Mouse (Mus musculus) megakaryocyte-erythroid progenitor cell, adult 5-6 weeks (primary cell): ENCODE data around the gene Sap25. TPM values are rescaled to one million over a fixed set of nuclear protein-coding genes. Genes with fewer than 3 reads are reported as not detected.
A peak's percentile ranks its signal among the peaks of the same experiment; 100 is the strongest.

Source experiments
- ATAC-seq: replicated peaks from 2 replicates; pipeline ENCODE4 v1.8.0; 2016; ENCODE audit warnings: mild to moderate bottlenecking, inconsistent platforms; ENCODE audit not compliant: severe bottlenecking, poor library complexity, low FRiP score, low TSS enrichment
- total RNA-seq, 2 experiments: library from RNA; stranded (forward) in 1 of 2; stranded (reverse) in 1 of 2; fragments of 200-1000, 215-1000 nt in 1 of 2; fragments of >200 nt in 1 of 2; fragmentation: Nextera tagmentation in 1 of 2; gene quantifications; 2 replicates each; pipeline ENCODE4 v1.2.3; 2014 to 2017

Gene Sap25
- total RNA-seq, 2 experiments from 2014 or later = 12.9 to 69.9 TPM

DNA sequence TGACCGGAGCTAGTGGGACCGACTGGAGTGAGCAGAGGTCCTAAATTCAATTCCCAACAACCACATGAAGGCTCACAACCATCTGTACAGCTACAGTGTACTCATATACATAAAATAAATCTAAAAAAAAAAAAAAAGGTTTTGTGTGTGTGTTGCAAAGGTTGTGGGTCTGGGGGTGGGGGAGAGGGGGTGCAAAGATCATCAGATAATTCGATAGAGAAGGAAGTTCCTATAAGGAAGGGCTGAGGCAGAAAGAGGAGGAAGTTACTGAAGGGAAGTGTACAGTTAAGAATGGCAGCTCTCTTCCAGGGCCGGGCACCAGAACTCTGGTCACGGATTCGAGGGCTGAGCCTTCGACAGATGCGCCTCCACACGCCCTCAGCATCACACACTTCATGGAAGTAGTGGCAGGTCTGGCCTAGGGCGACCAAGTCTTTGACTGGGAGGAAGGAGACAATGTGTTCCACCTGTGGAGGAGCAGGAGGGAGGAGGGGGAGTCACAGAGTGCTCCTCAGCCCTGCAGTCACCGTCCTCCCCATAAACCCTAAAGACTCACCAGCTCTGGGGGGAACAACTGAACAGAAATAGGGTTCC is 17.1 kb upstream of the Sap25 start:
- no peak for ATAC-seq

DNA sequence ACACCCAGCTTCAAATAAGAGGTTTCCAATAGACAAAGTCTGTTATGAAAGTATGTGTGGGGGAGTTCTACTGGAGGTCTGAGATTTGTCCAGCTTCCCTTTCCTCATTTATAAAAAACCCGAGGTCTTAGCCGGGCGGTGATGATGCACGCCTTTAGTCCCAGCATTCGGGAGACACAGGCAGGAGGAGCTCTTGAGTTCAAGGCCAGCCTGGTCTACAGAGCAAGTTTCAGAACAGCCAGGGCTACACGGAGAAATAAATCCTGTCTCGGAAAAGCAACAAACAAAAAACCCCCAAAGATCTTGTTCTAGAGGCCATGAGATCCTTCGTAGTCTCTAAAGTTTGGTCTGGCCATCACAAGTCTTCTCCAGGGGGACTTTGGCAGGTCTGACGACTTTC is 13.1 kb upstream of the Sap25 start:
- no peak for ATAC-seq

DNA sequence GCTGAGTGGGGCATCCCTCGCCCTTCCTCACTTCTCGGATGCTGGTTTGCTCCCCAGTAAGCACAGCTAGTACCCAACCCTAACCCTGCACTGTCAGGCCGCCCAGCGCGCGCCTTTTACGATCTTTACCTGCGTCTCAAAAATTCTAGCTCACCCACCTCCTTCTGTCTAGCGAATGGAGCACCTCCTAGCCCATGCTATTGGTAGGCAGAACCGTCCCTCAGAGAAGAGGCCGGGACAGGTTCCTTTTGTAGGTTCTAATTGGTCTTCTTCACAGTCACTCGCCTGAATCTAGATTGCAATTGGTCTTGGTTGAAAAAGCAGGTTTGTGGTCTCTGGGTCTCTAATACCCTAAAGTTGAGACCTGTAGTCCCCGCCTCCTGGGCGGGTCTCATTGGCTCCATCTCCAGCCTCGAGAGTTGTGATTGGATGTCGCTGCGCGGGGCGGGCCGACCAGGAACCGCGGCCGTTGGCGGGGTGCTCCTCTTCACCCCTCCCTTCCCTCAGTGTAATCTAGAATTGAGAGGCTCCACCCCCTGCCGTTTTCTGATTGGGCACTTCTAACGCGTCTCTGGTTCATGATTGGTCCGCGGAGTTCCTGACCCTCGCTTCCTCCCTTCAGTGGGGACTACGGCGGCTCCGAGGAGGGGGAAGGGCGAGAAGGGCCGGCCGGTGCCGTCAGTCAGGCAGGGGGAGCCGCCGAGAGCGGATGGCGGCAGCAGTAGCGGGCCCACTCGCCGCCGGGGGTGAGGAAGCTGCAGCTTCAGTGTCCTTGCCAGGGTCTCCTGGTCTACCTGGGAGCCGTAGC is 12.4 kb upstream of the Sap25 start, which contains the start of the genes Fbxo24, Lrch4 and Gm20605:
Fbxo24 (minus strand) TSS at position 505 of the 808 bp plus-strand sequence.
Lrch4 (plus strand) TSS at position 624 of the 808 bp plus-strand sequence.
Gm20605 (plus strand) TSS at position 678 of the 808 bp plus-strand sequence.
- peak; percentile 89 for ATAC-seq

DNA sequence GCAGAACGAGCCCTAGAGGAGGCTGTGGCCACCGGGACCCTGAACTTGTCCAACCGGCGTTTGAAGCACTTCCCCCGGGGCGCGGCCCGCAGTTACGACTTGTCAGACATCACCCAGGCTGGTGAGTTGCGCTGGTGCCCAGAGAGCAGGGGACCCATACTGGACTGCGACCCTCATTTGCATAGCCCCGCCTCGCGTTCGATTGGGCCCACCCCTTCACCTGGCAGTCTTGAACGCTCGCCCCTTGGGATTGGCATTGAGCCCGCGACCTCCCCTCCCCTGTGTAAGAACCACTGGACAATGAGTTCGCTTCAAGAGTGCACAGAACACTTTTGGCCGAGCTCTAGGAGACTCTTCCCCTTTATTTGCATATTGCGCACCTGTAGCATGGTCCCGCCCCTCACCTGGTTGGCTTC is 11.8 kb upstream of the Sap25 start:
- ATAC-seq = peak; percentile 5; the same call in 1 of the 2 replicates

DNA sequence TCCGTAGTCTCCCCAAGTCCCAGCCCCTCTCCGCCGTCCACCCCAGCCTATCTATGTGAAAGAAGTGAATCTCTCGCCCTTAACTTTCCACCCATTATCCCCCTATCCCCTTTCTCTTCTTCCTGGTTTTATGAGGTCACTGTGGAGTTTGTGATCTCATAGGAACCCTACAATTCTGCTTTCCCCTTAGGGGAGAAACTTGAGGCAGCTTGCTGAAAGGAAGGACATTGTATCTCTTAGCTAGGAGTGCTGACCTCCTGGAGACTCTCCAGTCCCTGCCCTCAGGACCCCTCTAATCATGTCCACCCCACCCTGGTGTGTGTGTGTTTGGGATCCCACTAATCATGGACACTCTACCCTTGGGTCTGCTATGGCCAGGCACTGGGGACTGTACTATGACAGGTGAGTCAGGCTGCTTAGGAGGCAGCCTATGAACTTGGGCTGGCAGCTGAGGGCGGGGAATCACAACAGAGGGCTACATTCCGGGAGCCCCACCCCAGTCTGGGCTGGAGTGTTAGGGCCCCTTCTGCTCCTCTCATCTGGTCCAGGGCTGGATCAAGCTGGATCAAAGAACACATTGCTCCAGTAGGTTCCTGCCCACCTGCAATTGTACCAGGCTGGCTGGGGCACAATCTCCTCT is 11.1 kb upstream of the Sap25 start:
- ATAC-seq = no peak

DNA sequence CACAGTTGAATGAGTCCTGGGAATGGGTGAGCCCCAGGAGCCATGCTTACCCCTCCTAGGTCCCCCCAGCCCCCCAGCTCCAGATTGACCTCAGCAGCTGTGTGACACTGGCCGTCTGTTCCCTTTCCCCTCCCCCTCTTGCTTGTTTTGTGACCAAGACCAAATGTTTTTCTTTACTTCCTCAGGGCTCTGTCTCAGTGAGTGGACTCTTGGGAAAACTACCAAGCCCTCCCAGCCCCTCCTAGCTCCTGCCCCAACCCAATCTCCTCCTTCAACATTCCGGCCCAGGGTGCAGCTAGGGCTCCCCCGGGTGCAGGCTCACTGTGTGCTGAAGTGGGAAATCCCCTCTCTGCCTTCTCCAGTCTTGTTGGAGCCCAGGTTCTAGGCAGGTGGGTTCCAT is 10.5 kb upstream of the Sap25 start:
- ATAC-seq = no peak

DNA sequence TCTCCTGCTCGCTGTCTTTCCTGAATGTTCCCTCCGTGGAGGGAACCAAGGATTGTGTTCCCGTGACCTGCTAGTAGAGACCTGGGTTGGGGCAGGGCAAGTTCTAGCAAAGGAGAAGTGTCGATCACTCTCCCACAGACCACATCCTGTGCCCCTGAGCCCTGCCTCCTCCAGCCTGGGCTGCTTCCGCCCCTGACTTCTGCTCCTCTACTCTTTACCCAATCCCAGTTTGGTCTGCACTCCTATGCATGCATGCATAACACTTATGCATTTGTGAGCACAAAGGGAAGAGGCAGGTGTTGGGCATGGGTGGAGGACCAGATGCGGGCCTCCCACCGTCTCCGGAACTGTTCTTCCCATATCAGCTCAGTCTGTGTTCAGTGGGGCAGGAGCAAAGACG is 10.0 kb upstream of the Sap25 start:
- ATAC-seq = no peak

DNA sequence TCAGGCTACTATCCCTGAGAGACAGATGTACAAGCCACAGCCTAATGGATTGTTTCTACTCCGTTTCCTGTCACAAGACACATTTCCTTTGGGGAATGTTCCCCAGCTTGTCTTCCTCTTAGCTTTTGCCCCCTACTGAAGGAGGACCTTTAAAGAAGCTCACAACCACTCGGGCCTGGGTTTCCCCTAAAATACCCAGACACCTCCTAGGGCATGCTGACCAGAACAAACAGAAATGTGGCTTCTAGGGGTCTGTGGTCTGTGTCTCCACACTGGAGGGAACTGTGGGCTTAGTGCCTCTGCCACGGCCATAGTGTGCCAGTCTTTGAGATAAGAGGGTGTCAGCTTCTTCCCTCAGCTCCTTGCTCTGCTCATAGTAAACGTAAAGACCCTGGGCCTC is 9.5 kb upstream of the Sap25 start:
- ATAC-seq = no peak

DNA sequence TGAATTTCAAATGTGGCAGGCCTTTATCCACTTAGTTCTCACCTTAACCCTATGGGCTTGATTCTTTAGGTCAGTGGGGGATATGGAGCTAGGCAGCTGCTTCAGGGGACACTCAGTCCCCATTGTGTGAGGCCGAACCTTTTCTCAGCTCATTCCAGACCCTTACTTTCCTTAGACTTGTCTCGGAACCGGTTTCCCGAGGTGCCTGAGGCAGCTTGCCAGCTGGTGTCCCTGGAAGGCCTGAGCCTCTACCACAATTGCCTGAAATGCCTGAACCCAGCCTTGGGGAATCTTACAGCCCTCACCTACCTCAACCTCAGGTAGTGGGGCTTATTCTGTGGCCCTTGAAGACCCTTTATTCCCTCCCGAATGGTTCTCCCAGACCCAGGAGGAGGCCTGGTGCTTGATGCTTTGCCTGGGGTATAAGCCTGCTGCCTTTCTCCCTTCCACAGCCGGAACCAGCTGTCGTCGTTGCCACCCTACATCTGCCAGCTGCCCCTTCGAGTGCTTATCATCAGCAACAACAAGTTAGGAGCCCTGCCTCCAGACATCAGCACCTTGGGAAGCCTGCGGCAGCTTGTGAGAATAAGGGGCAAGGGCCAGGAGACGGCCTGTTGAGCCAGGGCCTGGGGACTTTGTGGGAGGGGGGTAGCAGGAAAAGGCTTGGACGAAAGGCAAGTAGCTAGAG is 7.6 kb upstream of the Sap25 start:
- no peak for ATAC-seq

DNA sequence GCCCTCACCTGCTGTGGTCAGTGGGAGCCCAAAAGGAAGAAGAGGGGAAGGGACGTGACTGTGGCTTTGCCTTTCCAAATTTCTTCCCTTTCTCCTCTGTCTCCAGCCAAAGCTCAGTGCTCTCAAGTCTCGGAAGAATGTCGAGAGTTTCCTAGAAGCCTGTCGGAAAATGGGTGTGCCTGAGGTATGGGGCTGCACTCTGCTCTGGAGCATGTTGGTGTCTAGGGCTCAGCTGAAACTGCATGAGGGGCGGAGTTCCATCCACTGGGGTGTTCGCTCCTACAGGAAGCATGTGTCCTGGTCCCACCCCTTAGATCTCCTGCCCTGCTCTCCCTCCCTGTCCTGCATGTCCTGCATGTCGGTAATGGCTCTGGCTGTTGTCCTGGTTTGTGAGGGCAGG is 1.7 kb upstream of the Sap25 start:
- no peak for ATAC-seq

DNA sequence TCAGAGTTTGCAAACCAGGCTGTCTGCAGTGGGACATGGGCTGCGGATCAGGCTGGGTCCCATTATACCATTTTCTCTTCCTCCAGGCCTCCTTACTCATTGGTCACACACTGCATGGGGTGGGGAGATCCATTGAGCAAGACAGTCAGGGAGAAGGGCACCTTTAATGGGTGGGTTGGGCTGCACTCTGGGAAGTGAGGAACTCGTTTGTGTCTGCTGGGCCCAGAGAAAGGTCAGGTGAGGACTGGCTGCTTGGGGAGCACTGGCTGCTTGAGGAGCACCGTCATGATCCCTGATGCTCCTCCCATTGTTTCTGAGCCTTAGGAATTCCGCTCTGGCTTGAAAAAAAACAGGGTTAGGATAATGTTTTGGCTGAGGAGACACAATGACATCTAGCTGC is 1.8 kb downstream of the Sap25 start:
- no peak for ATAC-seq

DNA sequence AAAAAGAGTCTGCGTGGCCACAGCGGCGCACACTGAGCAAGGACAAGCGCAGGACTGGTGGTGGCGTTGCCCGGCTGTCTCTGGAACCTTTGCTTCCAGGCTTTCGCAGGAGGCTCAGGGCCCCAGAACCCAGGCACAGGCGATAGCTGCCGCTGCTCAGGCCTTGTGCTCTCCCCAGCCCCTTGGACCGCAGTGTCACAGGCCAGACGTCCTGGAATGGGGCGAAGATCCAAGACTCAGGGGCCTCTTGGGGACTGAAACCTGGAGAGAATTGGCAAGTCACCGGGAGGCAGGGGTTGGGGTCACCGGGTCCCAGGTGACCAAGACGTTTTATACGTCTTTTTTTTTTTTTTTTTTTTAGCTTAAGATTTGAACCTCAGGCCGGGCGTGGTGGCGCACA is 3.4 kb downstream of the Sap25 start:
- no peak for ATAC-seq

DNA sequence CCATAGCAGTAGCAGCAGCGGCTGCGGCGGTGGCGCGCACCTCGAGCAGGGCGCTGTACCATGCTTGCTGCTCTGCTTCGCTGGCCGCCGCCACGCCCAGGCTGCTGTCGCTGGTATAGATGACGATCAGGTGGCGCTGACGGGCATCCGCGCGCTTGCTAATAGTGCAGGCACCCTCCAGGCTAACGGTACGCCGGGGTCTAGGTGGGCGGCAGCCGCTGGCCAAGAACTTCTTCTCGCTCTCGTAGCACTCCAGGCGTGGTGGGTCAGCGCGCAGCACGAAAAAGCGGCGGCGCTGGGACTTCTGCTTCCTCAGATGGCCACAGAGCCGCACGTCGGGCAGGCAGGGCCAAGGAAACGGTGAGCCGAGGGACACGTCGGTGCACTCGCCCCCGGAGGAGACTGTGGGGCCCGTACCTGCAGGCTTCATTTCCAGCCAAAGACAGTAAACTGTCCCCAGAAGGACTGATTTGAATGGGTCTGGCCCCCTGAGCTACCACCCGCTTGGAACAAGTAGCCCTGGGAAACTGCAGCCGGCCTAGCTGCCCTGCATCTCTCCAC is 4.0 kb downstream of the Sap25 start:
- ATAC-seq = peak; percentile 60

DNA sequence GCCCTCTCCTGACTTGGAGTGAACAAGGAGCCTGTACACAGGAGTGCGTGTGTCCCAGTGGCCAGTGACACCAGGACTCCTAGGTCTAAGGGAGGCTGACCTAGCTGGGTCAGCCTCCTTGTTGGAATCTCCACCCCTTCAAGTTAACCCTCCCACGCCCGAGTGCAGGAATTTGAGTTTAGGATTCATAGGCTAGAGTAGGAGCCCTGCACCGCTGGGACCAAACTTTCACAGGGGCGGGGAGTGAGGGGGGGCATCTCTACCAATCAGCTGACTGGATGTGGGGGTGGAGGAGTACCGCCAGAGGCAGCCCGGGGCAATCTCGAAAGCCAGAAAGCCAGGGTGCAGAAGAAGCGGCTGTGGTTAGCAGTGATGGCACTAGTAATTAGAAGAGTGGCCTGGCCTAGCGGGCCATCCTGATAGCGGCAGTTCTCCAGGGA is 4.5 kb downstream of the Sap25 start, which contains the start of gene Irs3:
Irs3 (minus strand) TSS at position 63 of the 440 bp plus-strand sequence.
- ATAC-seq = peak; percentile 62

DNA sequence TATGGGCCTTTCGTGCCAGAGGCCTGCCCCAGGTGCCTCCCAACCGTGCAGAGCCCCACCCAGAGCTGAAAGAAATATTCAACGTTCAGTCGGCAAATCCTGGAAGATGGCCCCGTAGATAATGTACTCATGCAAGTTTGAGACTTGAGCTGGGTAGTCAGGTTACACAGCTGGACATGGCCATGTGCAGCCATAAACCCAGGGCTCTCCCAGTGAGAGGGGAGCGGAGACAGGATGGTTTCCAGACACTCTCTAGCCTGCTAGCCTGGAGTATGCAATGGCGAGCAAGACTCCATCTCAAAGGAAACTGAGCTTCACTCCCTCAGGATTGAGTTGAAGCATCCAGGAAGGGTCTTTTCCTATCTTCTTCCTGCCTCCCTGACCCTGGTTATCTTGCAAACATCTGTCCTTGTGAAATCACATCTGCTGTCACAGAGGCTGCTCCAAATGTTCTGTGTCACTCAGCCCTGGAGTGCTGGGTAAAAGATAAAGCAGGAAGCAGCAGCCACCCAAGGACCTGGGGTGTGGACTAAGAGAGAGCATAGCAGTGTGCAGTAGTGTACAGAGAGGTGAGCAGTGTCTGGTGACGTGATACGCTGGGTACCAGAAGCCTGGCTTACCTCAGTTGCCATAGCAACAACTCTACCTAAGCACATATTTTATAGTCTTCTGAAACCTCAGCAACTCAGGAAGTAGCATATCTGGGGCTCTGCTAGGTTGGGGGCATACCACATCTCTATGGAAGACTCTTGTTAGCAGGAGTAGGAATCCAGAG is 6.9 kb downstream of the Sap25 start:
- peak; percentile 27 for ATAC-seq

DNA sequence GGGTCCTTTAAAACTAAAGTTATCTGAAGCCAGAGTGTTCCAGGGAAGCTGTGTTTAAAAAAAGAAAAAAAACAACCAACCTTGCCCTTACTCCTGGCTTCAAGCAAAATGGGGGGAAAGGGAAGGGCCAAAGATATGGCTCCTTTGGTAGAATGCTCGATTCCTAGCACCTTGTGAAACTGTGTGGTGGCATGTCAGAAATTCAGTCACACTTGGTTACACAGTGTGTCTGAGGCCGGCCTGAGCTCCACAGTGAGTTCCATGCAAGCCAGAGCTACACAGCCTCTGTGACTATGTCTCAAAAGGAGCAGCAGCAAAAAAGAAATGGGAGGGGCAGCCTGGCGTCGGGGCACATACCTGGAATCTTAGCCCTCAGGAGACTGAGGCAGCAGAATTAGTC is 8.1 kb downstream of the Sap25 start:
- ATAC-seq = no peak

DNA sequence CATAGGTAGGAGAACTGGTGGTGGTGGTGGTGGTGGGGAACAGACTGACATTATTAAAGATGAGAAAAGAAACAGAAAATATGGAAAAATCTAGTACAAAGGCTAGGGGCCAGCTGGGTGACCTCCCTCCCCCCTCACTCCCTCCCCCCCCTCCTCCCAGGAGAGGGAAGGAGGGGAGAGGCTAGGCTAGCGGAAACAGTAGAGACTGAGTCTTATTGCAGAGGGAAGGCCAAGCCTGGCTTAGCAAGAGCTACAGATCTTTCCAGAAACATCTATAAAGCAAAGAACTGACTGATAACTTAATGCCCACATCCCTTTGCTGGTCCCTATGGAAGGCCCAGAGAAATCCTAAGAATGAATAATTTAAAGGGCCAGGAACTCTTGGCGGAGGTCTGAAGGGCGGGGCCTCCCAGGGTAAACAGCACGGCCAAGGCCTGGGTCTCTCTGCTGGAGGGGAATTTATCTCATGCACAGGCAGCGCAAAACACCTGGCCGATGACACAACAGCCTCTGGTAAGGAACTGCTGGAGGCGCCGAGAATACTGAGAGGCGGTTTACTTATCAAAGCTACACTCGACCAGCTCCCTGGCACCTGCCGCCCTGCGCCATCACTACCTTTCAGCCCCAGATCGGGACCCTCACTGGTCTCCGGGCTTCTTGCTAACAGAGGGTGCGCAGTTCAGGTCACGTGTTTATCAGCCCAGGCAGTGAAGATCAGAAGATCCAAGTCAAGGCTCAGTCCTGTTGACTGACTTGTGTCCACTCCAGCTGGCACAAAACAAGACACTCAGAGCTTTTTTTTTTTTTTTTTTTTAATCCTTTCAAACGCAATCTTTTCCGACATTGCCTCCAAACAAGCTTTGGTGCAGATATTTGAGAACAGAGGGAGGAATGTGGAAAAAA is 8.8 kb downstream of the Sap25 start:
- ATAC-seq = peak; percentile 42

DNA sequence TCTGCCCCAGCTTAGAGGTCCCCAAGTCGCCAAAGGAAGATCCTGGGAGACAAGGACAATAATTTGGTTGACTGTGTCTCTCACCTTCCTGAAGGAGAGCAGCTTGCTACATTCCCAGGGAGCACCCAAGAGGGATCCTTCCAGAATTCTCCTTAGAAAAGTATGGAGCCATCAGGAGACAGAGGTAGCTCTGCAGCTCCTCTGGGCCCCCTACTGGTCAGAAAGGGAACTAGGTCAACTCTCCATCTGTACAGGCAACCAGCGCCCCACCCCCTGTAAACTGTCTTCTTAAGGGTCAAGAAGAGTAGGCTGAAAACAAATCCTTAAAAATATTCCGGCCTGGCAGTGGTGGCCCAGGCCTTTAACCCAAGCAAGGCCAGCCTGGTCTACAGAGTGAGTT is 11.3 kb downstream of the Sap25 start:
- no peak for ATAC-seq
